ENCODE assay signal across 17 mouse cellular contexts in the genomic region with DNA sequence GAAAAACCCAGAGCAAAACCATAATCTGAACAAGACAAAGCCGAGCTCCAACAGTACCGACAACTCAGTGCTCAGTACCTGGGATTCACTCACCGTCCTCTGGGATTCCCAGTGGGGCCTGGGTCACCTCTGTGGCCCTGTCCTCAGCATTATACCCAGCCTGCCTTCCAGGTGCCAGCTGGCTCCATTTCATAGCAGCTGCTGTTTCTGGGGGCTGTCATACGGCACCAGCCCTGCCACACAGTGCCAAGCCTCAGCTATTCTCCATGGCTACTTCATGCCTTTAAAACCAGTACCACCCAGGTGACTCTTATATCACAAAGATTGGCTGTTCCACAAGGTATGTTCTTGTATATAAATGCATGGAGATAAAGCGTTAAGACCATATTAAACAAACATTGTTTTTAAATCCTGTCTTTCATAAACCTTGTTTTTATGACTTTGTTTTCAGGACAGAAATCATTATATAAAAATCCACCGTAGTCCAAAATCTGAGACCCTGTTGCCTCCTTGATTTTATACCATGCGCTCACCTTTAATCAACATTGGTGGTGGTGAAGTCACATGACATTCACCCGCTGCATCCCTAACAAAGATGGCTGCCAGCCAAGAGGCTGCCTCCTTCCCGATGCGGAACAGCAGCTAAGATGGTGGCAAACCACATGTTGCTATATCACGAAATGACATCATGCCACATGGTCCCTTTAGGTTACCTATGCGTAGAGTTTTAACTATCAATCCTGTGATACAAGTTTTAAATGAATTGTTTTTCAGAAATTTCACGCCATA. TPM values are rescaled to one million over a fixed set of nuclear protein-coding genes. Genes with fewer than 3 reads are reported as not detected.
DNase-seq lines count a peak whose midpoint lies in the region; ATAC-seq and TF ChIP-seq lines count a peak whose summit lies in the region.
"Had no signal": no experiment of that assay in that cellular context is flagged by ENCODE, and none has a peak within 500 bp of the region (broad histone marks: within the 10 kb centered on the region; RNA-seq: fewer than 3 reads in every experiment).

No protein-coding gene starts in this region.

- no peaks in the 10 kb centered on the region for H3K27me3 ChIP-seq in forebrain, embryonic 16.5 days (replicated peaks; ENCODE audit: control insufficient read depth, insufficient read depth, low read length)
- H3K27me3 ChIP-seq in forebrain, embryonic 15.5 days, result no peaks in the 10 kb centered on the region
- no peaks in the 10 kb centered on the region for H3K27me3 ChIP-seq in midbrain, embryonic 14.5 days (ENCODE audit: control insufficient read depth, insufficient read depth, low read length)
- no peaks in the 10 kb centered on the region for H3K27me3 ChIP-seq in midbrain, embryonic 16.5 days (ENCODE audit: control insufficient read depth, insufficient read depth, low read depth, low read length)
- H3K27me3 ChIP-seq in hindbrain, postnatal 0 days (ENCODE audit: insufficient read depth, low read length), result no peaks in the 10 kb centered on the region
- H3K27me3 ChIP-seq: embryonic facial prominence, embryonic 13.5 days; hindbrain, embryonic 15.5 days; liver, embryonic 15.5 days; midbrain, embryonic 12.5 days had no signal

- no peaks in the 10 kb centered on the region for H3K9me3 ChIP-seq in forebrain, embryonic 16.5 days (ENCODE audit: control insufficient read depth, low read length)
- no peaks in the 10 kb centered on the region for H3K9me3 ChIP-seq in forebrain, embryonic 15.5 days
- H3K9me3 ChIP-seq in midbrain, embryonic 14.5 days (ENCODE audit: control insufficient read depth, low read length), result no peaks in the 10 kb centered on the region
- no peaks in the 10 kb centered on the region for H3K9me3 ChIP-seq in midbrain, embryonic 16.5 days (replicated peaks; ENCODE audit: control insufficient read depth, low read length, poor library complexity, severe bottlenecking)
- no peaks in the 10 kb centered on the region for H3K9me3 ChIP-seq in hindbrain, postnatal 0 days (ENCODE audit: low read length)
- H3K9me3 ChIP-seq: embryonic facial prominence, embryonic 13.5 days; hindbrain, embryonic 15.5 days; liver, embryonic 15.5 days; midbrain, embryonic 12.5 days had no signal

- H3K4me3 ChIP-seq in forebrain, embryonic 16.5 days (replicated peaks; ENCODE audit: low read length), result no peak overlapping the region
- H3K4me3 ChIP-seq in forebrain, embryonic 15.5 days, result no peak overlapping the region
- no peak overlapping the region for H3K4me3 ChIP-seq in midbrain, embryonic 14.5 days (replicated peaks; ENCODE audit: low read depth, low read length)
- no peak overlapping the region for H3K4me3 ChIP-seq in midbrain, embryonic 16.5 days (ENCODE audit: low read depth, low read length)
- no peak overlapping the region for H3K4me3 ChIP-seq in hindbrain, postnatal 0 days (ENCODE audit: low read length)
- H3K4me3 ChIP-seq: embryonic facial prominence, embryonic 13.5 days; hindbrain, embryonic 15.5 days; liver, embryonic 15.5 days; midbrain, embryonic 12.5 days had no signal

- no peak overlapping the region for H3K27ac ChIP-seq in forebrain, embryonic 16.5 days (ENCODE audit: low read length)
- H3K27ac ChIP-seq in forebrain, embryonic 15.5 days (replicated peaks), result no peak overlapping the region
- H3K27ac ChIP-seq in midbrain, embryonic 14.5 days (replicated peaks; ENCODE audit: low read depth, low read length), result no peak overlapping the region
- H3K27ac ChIP-seq in midbrain, embryonic 16.5 days (ENCODE audit: low read length), result no peak overlapping the region
- peak overlapping the region; percentile 28; the same call in 1 of the 2 replicates for H3K27ac ChIP-seq in hindbrain, postnatal 0 days
- H3K27ac ChIP-seq: embryonic facial prominence, embryonic 13.5 days; hindbrain, embryonic 15.5 days; liver, embryonic 15.5 days; midbrain, embryonic 12.5 days had no signal

- H3K36me3 ChIP-seq in forebrain, embryonic 16.5 days (ENCODE audit: control insufficient read depth, insufficient read depth), result no peaks in the 10 kb centered on the region
- peaks cover 5% of the 10 kb centered on the region; the same call in 1 of the 2 replicates for H3K36me3 ChIP-seq in forebrain, embryonic 15.5 days
- H3K36me3 ChIP-seq in midbrain, embryonic 14.5 days (ENCODE audit: control insufficient read depth, insufficient read depth, low read length), result peaks cover 15% of the 10 kb centered on the region
- 0 out of 2 replicates have a peak, but pooled peaks cover 2% of the 10 kb centered on the region for H3K36me3 ChIP-seq in midbrain, embryonic 16.5 days (ENCODE audit: control insufficient read depth, insufficient read depth, low read length)
- peaks cover 2% of the 10 kb centered on the region; the same call in 1 of the 2 replicates for H3K36me3 ChIP-seq in hindbrain, postnatal 0 days (ENCODE audit: insufficient read depth, low read length)
- H3K36me3 ChIP-seq: midbrain, embryonic 12.5 days had no signal

- H3K9ac ChIP-seq in forebrain, embryonic 16.5 days (replicated peaks; ENCODE audit: low read depth, low read length), result no peak overlapping the region
- H3K9ac ChIP-seq in forebrain, embryonic 15.5 days (replicated peaks), result no peak overlapping the region
- no peak overlapping the region for H3K9ac ChIP-seq in midbrain, embryonic 14.5 days (replicated peaks; ENCODE audit: low read length)
- H3K9ac ChIP-seq in midbrain, embryonic 16.5 days (ENCODE audit: low read depth, low read length), result no peak overlapping the region
- H3K9ac ChIP-seq in hindbrain, postnatal 0 days (replicated peaks; ENCODE audit: low read length), result no peak overlapping the region
- H3K9ac ChIP-seq: embryonic facial prominence, embryonic 13.5 days; hindbrain, embryonic 15.5 days; liver, embryonic 15.5 days; midbrain, embryonic 12.5 days had no signal

- peak; percentile 18 for DNase-seq in midbrain, embryonic 14.5 days
- DNase-seq in gastrocnemius, adult 18-20 months (ENCODE audit: low spot score), result peak; percentile 71
- peak; percentile 77 for DNase-seq in hindbrain, postnatal 0 days (ENCODE audit: low spot score)
- DNase-seq in layer of hippocampus, postnatal 25 days (ENCODE audit: extremely low spot score in 1 of 2, low spot score in 1 of 2), result no peak
- DNase-seq: adrenal gland, adult 2 months; cerebellum, adult 8-10 months; thymus, postnatal 25 days had no signal

- peak; percentile 52; the same call in 1 of the 2 replicates for ATAC-seq in forebrain, embryonic 16.5 days
- ATAC-seq in forebrain, embryonic 15.5 days (replicated peaks), result no peak
- ATAC-seq in midbrain, embryonic 14.5 days (ENCODE audit: low FRiP score, low TSS enrichment), result no peak
- ATAC-seq in midbrain, embryonic 16.5 days, result no peak
- peak; percentile 78 for ATAC-seq in hindbrain, postnatal 0 days
- no peak for ATAC-seq in frontal cortex, adult (ENCODE audit: low TSS enrichment)
- ATAC-seq: intestine, postnatal 0 days; lung, postnatal 0 days had no signal

- no peaks in the 10 kb centered on the region; the same call in 1 of the 2 replicates for H3K4me1 ChIP-seq in forebrain, embryonic 16.5 days (replicated peaks; ENCODE audit: control insufficient read depth, insufficient read depth, low read length)
- H3K4me1 ChIP-seq in forebrain, embryonic 15.5 days, result 0 out of 2 replicates have a peak, but pooled peaks cover 3% of the 10 kb centered on the region
- H3K4me1 ChIP-seq in midbrain, embryonic 14.5 days (ENCODE audit: control insufficient read depth, insufficient read depth, low read length), result no peaks in the 10 kb centered on the region
- no peaks in the 10 kb centered on the region for H3K4me1 ChIP-seq in midbrain, embryonic 16.5 days (ENCODE audit: control insufficient read depth, insufficient read depth, low read length)
- H3K4me1 ChIP-seq in hindbrain, postnatal 0 days (ENCODE audit: insufficient read depth, low read length), result no peaks in the 10 kb centered on the region
- H3K4me1 ChIP-seq: midbrain, embryonic 12.5 days had no signal

- TF ChIP-seq CTCF in hindbrain, postnatal 0 days (IDR thresholded peaks at IDR 0.05; ENCODE audit: low read depth), result no peak

- H3K4me2 ChIP-seq in forebrain, embryonic 16.5 days (ENCODE audit: low read length), result no peak overlapping the region
- no peak overlapping the region for H3K4me2 ChIP-seq in forebrain, embryonic 15.5 days (replicated peaks)
- H3K4me2 ChIP-seq in midbrain, embryonic 14.5 days (ENCODE audit: low read length), result no peak overlapping the region
- H3K4me2 ChIP-seq in midbrain, embryonic 16.5 days (ENCODE audit: low read length), result no peak overlapping the region
- no peak overlapping the region for H3K4me2 ChIP-seq in hindbrain, postnatal 0 days (ENCODE audit: low read depth, low read length)
- H3K4me2 ChIP-seq: embryonic facial prominence, embryonic 13.5 days; hindbrain, embryonic 15.5 days; liver, embryonic 15.5 days; midbrain, embryonic 12.5 days had no signal

- 82% methylated on average over 13 of the region's 13 CpGs for WGBS in forebrain, embryonic 16.5 days
- 84% methylated on average over 13 of the region's 13 CpGs for WGBS in forebrain, embryonic 15.5 days
- 92% methylated on average over 13 of the region's 13 CpGs for WGBS in midbrain, embryonic 14.5 days
- WGBS in midbrain, embryonic 16.5 days, result 91% methylated on average over 13 of the region's 13 CpGs
- 72% methylated on average over 13 of the region's 13 CpGs for WGBS in hindbrain, postnatal 0 days

RNA-seq across cellular contexts. Expression of a gene that starts 27.1 kb away (rescaled TPM):
- 46.8 and 52.9 TPM in 2 replicates for polyA plus RNA-seq in forebrain, embryonic 16.5 days (2015; fragmentation: Nextera tagmentation; extraction: Ambion mirVana)
- 49.0 and 50.9 TPM in 2 replicates for polyA plus RNA-seq in forebrain, embryonic 15.5 days (2015; fragmentation: Nextera tagmentation; extraction: Ambion mirVana)
- polyA plus RNA-seq in midbrain, embryonic 14.5 days (2014; fragmentation: Nextera tagmentation; extraction: Ambion mirVana), result 44.4 and 49.8 TPM in 2 replicates
- 53.2 and 56.2 TPM in 2 replicates for polyA plus RNA-seq in midbrain, embryonic 16.5 days (2015; fragmentation: Nextera tagmentation; extraction: Ambion mirVana)
- 10 to 100 TPM; 58.1 to 85.3 TPM for total RNA-seq in gastrocnemius, adult 18-20 months (2021)
- 23.5 and 28.8 TPM in 2 replicates for total RNA-seq in hindbrain, postnatal 0 days (2014; rRNA removed)
- 59.1 and 59.8 TPM in 2 replicates for polyA plus RNA-seq in hindbrain, postnatal 0 days (2015; fragmentation: Nextera tagmentation; extraction: Ambion mirVana)
- total RNA-seq in layer of hippocampus, postnatal 25 days (2021), result 10 to 100 TPM; 92.1 to 96.4 TPM

Comparison
In these comparisons a context has a peak if more than half of its experiments do, and no peak if none do; other contexts are left out.
1. ATAC-seq: peak in forebrain, embryonic 16.5 days (single experiment) and hindbrain, postnatal 0 days (single experiment); none in forebrain, embryonic 15.5 days (single experiment), midbrain, embryonic 14.5 days (single experiment), midbrain, embryonic 16.5 days (single experiment) and frontal cortex, adult (single experiment).
2. DNase-seq: peak in midbrain, embryonic 14.5 days (single experiment), gastrocnemius, adult 18-20 months (single experiment) and hindbrain, postnatal 0 days (single experiment); none in layer of hippocampus, postnatal 25 days (0 of 2).